Mouse (Mus musculus): ENCODE data around the gene Lct. TPM values are rescaled to one million over a fixed set of nuclear protein-coding genes. Genes with fewer than 3 reads are reported as not detected.
"Not testable (repeated sequence)": the region's sequence is repeated elsewhere in the genome, so short reads cannot be mapped to it uniquely, and the experiment has no call there.

Gene Lct
- polyA plus RNA-seq, 2 experiments from 2014 or later, result 0.19 TPM; not detected in 1

GRCm38 (mm10) chr1:128295296-128295695 lies 32.8 kb downstream of the Lct start:
- no peak for ATAC-seq

- no peak for ATAC-seq
Observed at GRCm38 (mm10) chr1:128293524-128293923, 34.6 kb downstream of the Lct start.

GRCm38 (mm10) chr1:128290295-128290694 lies 37.8 kb downstream of the Lct start:
- ATAC-seq, result no peak

- ATAC-seq, result no peak
Observed at GRCm38 (mm10) chr1:128285136-128285535, 43.0 kb downstream of the Lct start.

- ATAC-seq, result no peak
Observed at GRCm38 (mm10) chr1:128284157-128284690, 43.9 kb downstream of the Lct start.

GRCm38 (mm10) chr1:128282924-128283323 lies 45.2 kb downstream of the Lct start:
- ATAC-seq, result no peak

- no peak for ATAC-seq
Observed at GRCm38 (mm10) chr1:128281753-128282152, 46.4 kb downstream of the Lct start.

GRCm38 (mm10) chr1:128278563-128278962 lies 49.6 kb downstream of the Lct start:
- ATAC-seq, result no peak

- no peak for ATAC-seq
Observed at GRCm38 (mm10) chr1:128275908-128276307, 52.2 kb downstream of the Lct start.

GRCm38 (mm10) chr1:128270731-128271130 lies 57.4 kb downstream of the Lct start:
- ATAC-seq, result no peak

- ATAC-seq, result not testable (repeated sequence)
Observed at GRCm38 (mm10) chr1:128267061-128267460, 61.1 kb downstream of the Lct start.

- peak; percentile 30 for ATAC-seq
Observed at GRCm38 (mm10) chr1:128244727-128245355, 83.3 kb downstream of the Lct start.

- peak; percentile 94 for ATAC-seq
Observed at GRCm38 (mm10) chr1:128243996-128244726, 84.0 kb downstream of the Lct start.

GRCm38 (mm10) chr1:128243627-128243995 lies 84.5 kb downstream of the Lct start, which contains the start of gene Ubxn4:
Ubxn4 (plus strand) TSS chr1:128243964.
- no peak for ATAC-seq

GRCm38 (mm10) chr1:128235181-128235580 lies 92.9 kb downstream of the Lct start:
- no peak for ATAC-seq

Other genes starting within 250 kb of the Lct start
- 1 to 10 TPM; 1.5 to 1.8 TPM for gene Zranb3, start 225.3 kb downstream of the Lct start, polyA plus RNA-seq (2017; shearing (Covaris generic))
- 100 to 1,000 TPM in 1 of 2 experiments, 10 to 100 TPM in 1; 96.7 to 105 TPM for gene R3hdm1, start 225.0 kb downstream of the Lct start, polyA plus RNA-seq (2017; shearing (Covaris generic))
- 10 to 100 TPM; 43.7 to 59.3 TPM for gene Ubxn4, start 84.4 kb downstream of the Lct start, polyA plus RNA-seq (2017; shearing (Covaris generic))
- 100 to 1,000 TPM; 124 to 149 TPM for gene Mcm6, start 31.3 kb upstream of the Lct start, polyA plus RNA-seq (2017; shearing (Covaris generic))
- 100 to 1,000 TPM; 113 to 153 TPM for gene Dars, start 89.0 kb upstream of the Lct start, polyA plus RNA-seq (2017; shearing (Covaris generic))

Data from activated CD4-positive, CD25-positive, alpha-beta regulatory T cell, adult 4 months (primary cell).